Mouse (Mus musculus): Measurements from ENCODE around the gene Sgsm1. TPM values are rescaled to one million over a fixed set of nuclear protein-coding genes. Genes with fewer than 3 reads are reported as not detected.

Sgsm1 gene
- total RNA-seq (2023; ENCODE audit: inconsistent age) = not detected in 4 replicates

DNA sequence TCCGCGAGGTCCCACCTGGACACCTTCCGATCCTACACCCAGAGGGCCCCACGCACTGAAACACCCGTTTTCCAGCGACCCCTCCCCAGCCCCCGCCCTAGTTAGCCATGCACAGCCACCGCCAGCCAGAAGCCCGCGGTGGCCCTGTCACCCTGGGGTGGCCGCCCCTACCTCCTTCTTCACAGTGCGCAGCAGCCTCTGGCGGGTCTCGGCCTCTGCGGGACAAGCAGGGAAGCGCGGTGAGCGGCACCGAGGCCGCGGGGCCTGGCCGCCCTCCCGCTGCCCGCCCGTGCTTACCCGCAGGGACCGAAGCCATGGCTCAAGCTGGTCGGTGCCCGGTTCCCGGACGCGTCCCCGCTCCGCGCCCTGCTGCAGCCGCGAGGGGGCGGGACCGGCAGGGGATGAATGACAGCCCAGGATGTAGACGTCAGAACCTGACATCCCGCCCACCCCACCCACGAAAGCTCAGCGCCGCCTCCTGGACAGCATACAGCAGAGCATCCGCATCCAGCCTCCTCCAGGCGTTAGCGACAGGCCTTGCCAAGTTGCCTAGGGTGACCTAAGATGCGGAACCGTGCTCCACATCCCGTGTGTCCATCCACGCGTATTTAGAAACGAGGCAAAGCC, at the start of gene Sgsm1:
TSS of gene Sgsm1 (minus strand) at position 410 of the 627 bp plus-strand sequence.

GRCm38 (mm10) chr5:113357186-113357585, 46.6 kb upstream of the Sgsm1 start, which contains the start of gene Aym1:
TSS of gene Aym1 (plus strand) at chr5:113357294.

GRCm38 (mm10) chr5:113226632-113227102, 83.9 kb downstream of the Sgsm1 start, which contains the start of gene Tmem211:
TSS of gene Tmem211 (plus strand) at chr5:113226909.

GRCm38 (mm10) chr5:113221147-113221865, 89.3 kb downstream of the Sgsm1 start, which contains the start of gene 2900026A02Rik:
TSS of gene 2900026A02Rik (minus strand) at chr5:113221236.

Other genes starting within 250 kb of the Sgsm1 start
- not detected in 4 replicates for gene Crybb2, start 240.7 kb downstream of the Sgsm1 start, total RNA-seq (2023; ENCODE audit: inconsistent age)
- not detected in 4 replicates for gene Crybb3, start 229.2 kb downstream of the Sgsm1 start, total RNA-seq (2023; ENCODE audit: inconsistent age)
- 0.33 to 0.93 TPM (median 0.71 TPM) in 4 replicates for gene 2900026A02Rik, start 89.5 kb downstream of the Sgsm1 start, total RNA-seq (2023; ENCODE audit: inconsistent age)
- not detected in 4 replicates for gene Tmem211, start 83.9 kb downstream of the Sgsm1 start, total RNA-seq (2023; ENCODE audit: inconsistent age)
- not detected in 4 replicates for gene Aym1, start 46.5 kb upstream of the Sgsm1 start, total RNA-seq (2023; ENCODE audit: inconsistent age)
- 0.15 to 0.18 TPM in 2 of 4 replicates, not detected in the others for gene Wscd2, start 179.5 kb upstream of the Sgsm1 start, total RNA-seq (2023; ENCODE audit: inconsistent age)